Mouse (Mus musculus) lung, embryonic 14.5 days (tissue): ENCODE measurements around the gene A730015C16Rik. TPM values are rescaled to one million over a fixed set of nuclear protein-coding genes. Genes with fewer than 3 reads are reported as not detected.

Source experiments
- ATAC-seq: fragments of 200-750 bp; cut with Nextera tagmentation; 2 replicates; pipeline ENCODE4 v1.8.0; 2017; ENCODE audit warnings: mild to moderate bottlenecking, moderate TSS enrichment, moderate library complexity; ENCODE audit not compliant: insufficient read depth
- DNase-seq: peaks from one replicate; pipeline ENCODE4 v3.0.0-alpha.2; 2015
- H3K27ac ChIP-seq: fragments of 300-500 bp; sonication (generic); 2 replicates; pipeline ENCODE4 v1.5.1; 2014; ENCODE audit warnings: low read depth, mild to moderate bottlenecking, moderate library complexity
- H3K27me3 ChIP-seq: fragments of 300-500 bp; sonication (generic); 2 replicates; pipeline ENCODE4 v1.6.1; 2014; ENCODE audit warnings: low read length, control low read depth; ENCODE audit not compliant: insufficient read depth
- H3K36me3 ChIP-seq: fragments of 300-500 bp; sonication (generic); 2 replicates; pipeline ENCODE4 v1.6.1; 2014; ENCODE audit warnings: control low read depth; ENCODE audit not compliant: insufficient read depth
- H3K4me1 ChIP-seq: fragments of 300-500 bp; sonication (generic); 2 replicates; pipeline ENCODE4 v1.6.1; 2014; ENCODE audit warnings: antibody characterized with exemption, control low read depth; ENCODE audit not compliant: insufficient read depth
- H3K4me2 ChIP-seq: fragments of 300-500 bp; sonication (generic); 2 replicates; pipeline ENCODE4 v1.6.1; 2014; ENCODE audit warnings: mild to moderate bottlenecking
- H3K4me3 ChIP-seq: fragments of 300-500 bp; sonication (generic); 2 replicates; pipeline ENCODE4 v1.5.1; 2014; ENCODE audit warnings: low read depth, low read length
- H3K9ac ChIP-seq: fragments of 300-500 bp; sonication (generic); 2 replicates; pipeline ENCODE4 v1.6.1; 2014
- H3K9me3 ChIP-seq: fragments of 300-500 bp; sonication (generic); 2 replicates; pipeline ENCODE4 v1.6.1; 2016; ENCODE audit warnings: low read depth, low read length, control low read depth
- CTCF ChIP-seq: IDR thresholded peaks from 2 replicates; pipeline ENCODE4 v1.5.1; 2016; ENCODE audit warnings: antibody characterized with exemption, low read depth
- WGBS: fragments of 180-500 bp; shearing (Covaris S2); extraction: QIAGEN DNeasy Blood & Tissue Kit; methylation state at CpG from one replicate; pipeline ENCODE4 v1.1.7; 2014; 5-methylcytosine and 5-hydroxymethylcytosine counted together
- polyA plus RNA-seq: library from polyadenylated mRNA; unstranded; fragments of >200 nt; fragmentation: Nextera tagmentation; extraction: Ambion mirVana; gene quantifications from 2 replicates; pipeline ENCODE4 v1.2.1, GENCODE M21; 2014

The A730015C16Rik gene
- polyA plus RNA-seq, 1 experiment from 2014 or later = 1.3 TPM

- TF ChIP-seq CTCF = peak; percentile 97
- no peak overlapping the region for H3K9ac ChIP-seq
- ATAC-seq (peak; percentile 74; the same call in 1 of the 2 replicates), DNase-seq (peak; percentile 96)
- H3K27me3 ChIP-seq = no peaks in the 10 kb centered on the region
- no peak overlapping the region for H3K4me3 ChIP-seq
- no peak overlapping the region for H3K4me2 ChIP-seq
- H3K27ac ChIP-seq = no peak overlapping the region
- no peaks in the 10 kb centered on the region for H3K4me1 ChIP-seq
- H3K36me3 ChIP-seq = no peaks in the 10 kb centered on the region
- WGBS = 34% methylated on average over 10 of the region's 10 CpGs
- H3K9me3 ChIP-seq = no peaks in the 10 kb centered on the region
These were observed 21.4 kb upstream of the A730015C16Rik start for GRCm38 (mm10) chr4:108869730-108870374.

DNA sequence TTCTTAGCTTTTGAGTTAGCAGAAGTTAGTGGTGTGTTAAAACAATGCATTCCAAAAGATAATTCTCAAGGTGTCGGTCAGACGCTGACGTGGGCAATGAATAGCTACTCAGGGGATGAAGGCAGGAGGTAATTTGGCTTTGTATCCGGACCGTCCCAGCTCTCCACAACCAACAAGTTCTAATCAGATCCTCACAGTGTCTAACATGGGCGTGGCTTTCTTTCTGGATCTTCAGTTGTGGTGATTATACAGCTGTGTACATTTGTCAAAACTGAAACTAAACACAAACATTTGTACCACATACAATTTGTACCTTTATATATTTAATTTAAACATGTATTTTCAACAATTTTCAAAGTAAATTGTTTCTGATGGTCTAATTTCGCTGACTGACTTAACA lies 18.4 kb upstream of the A730015C16Rik start:
- Histone ChIP-seq H3K4me3 (no peak overlapping the region), H3K4me2 (no peak overlapping the region), H3K9ac (no peak overlapping the region), H3K27me3 (no peaks in the 10 kb centered on the region), H3K27ac (no peak overlapping the region), H3K9me3 (no peaks in the 10 kb centered on the region), H3K36me3 (peaks cover 12% of the 10 kb centered on the region; the same call in 1 of the 2 replicates), H3K4me1 (no peaks in the 10 kb centered on the region)
- DNase-seq = no peak
- no peak for ATAC-seq
- TF ChIP-seq CTCF = no peak
- 75% methylated on average over 7 of the region's 7 CpGs for WGBS

- Histone ChIP-seq H3K4me3 (peak within 1 kb of the TSS; percentile 83), H3K36me3 (peaks cover 18% of the 10 kb centered on the region), H3K27ac (peak within 1 kb of the TSS; percentile 95), H3K4me2 (peak within 1 kb of the TSS; percentile 93), H3K4me1 (peaks cover 17% of the 10 kb centered on the region), H3K9me3 (no peaks in the 10 kb centered on the region), H3K9ac (peak within 1 kb of the TSS; percentile 81), H3K27me3 (no peaks in the 10 kb centered on the region)
- WGBS = under 1% methylated on average over 77 of the region's 77 CpGs
- no peak for TF ChIP-seq CTCF
- peak; percentile 94 for DNase-seq
- ATAC-seq = peak; percentile 82
These were observed 509 bp downstream of the A730015C16Rik start, which contains the start of gene Kti12 for GRCm38 (mm10) chr4:108847715-108848504. Kti12 (plus strand) TSS chr4:108847785.

DNA sequence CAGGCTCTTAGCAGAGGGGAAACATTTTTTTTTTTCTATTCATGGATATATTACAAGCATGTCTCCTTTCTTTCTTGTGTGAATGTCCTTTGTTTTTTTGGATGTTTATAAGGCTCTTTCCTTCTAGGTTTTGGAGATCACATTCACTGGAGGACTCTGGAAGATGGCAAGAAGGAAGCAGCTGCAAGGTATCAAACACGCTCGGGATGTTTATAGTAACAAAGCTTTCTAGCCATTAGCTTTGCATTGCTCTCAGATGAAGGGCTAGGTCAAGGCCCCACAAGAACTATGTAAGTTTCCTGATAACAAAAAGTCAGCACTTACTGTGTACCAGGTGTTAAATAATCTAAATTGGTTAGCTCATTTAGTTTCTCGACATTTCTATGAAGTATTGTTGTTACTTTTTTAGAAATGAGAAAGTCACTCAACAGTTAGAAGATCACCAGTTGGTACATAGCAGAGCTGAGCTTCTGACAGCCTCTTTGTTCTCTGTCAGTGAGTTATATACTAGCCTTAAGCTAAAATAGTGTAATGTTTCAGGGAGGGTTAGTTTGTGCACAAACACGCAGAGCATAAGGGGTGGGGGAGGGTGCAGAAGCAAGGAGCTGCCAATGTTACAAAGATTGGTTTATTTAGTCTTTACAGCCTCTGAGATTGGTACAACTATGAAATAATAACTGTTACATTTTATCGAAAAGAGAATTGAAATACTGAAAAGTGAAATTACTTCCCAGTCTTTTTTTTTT lies 2.4 kb downstream of the A730015C16Rik start:
- peak overlapping the region; percentile 87 for H3K27ac ChIP-seq
- H3K9ac ChIP-seq = no peak overlapping the region
- ATAC-seq (peak; percentile 80), DNase-seq (peak; percentile 93)
- H3K4me1 ChIP-seq = peaks cover 17% of the 10 kb centered on the region
- H3K4me3 ChIP-seq = no peak overlapping the region
- H3K9me3 ChIP-seq = no peaks in the 10 kb centered on the region
- no peak for TF ChIP-seq CTCF
- peak overlapping the region; percentile 32; the same call in 1 of the 2 replicates for H3K4me2 ChIP-seq
- H3K27me3 ChIP-seq = no peaks in the 10 kb centered on the region
- 40% methylated on average over 5 of the region's 5 CpGs for WGBS
- peaks cover 17% of the 10 kb centered on the region for H3K36me3 ChIP-seq

GRCm38 (mm10) chr4:108843336-108843735 lies 5.1 kb downstream of the A730015C16Rik start:
- Histone ChIP-seq H3K27ac (no peak overlapping the region), H3K9ac (no peak overlapping the region), H3K4me1 (peaks cover 9% of the 10 kb centered on the region), H3K27me3 (no peaks in the 10 kb centered on the region), H3K9me3 (no peaks in the 10 kb centered on the region), H3K4me3 (no peak overlapping the region), H3K4me2 (no peak overlapping the region), H3K36me3 (0 out of 2 replicates have a peak, but pooled peaks cover 10% of the 10 kb centered on the region)
- ATAC-seq (no peak), DNase-seq (no peak)
- TF ChIP-seq CTCF = no peak

GRCm38 (mm10) chr4:108841920-108842578 lies 6.4 kb downstream of the A730015C16Rik start:
- Histone ChIP-seq H3K27me3 (no peaks in the 10 kb centered on the region), H3K9ac (no peak overlapping the region), H3K4me1 (peaks cover 6% of the 10 kb centered on the region), H3K4me2 (no peak overlapping the region), H3K36me3 (0 out of 2 replicates have a peak, but pooled peaks cover 10% of the 10 kb centered on the region), H3K9me3 (no peaks in the 10 kb centered on the region), H3K27ac (no peak overlapping the region), H3K4me3 (no peak overlapping the region)
- TF ChIP-seq CTCF = no peak
- 63% methylated on average over 7 of the region's 7 CpGs for WGBS
- no peak for ATAC-seq
- no peak for DNase-seq
